Mouse (Mus musculus) adrenal gland, adult 2 months (tissue): Measurements from ENCODE around the gene Olfr92. TPM values are rescaled to one million over a fixed set of nuclear protein-coding genes. Genes with fewer than 3 reads are reported as not detected.
"Not testable (repeated sequence)": the region's sequence is repeated elsewhere in the genome, so short reads cannot be mapped to it uniquely, and the experiment has no call there.

ENCODE experiments used
- DNase-seq: peaks from one replicate; pipeline ENCODE4 v3.0.0; 2021
- long read RNA-seq: library from polyadenylated mRNA; stranded (forward); transcript quantifications from one replicate; pipeline ENCODE4 v2.0.0, GENCODE M21; 2021
- polyA plus RNA-seq: library from polyadenylated mRNA; depleted of rRNA; stranded (reverse); fragments of >200 nt; gene quantifications from 2 replicates; pipeline ENCODE4 v1.2.3, GENCODE M21; 2012; rRNA removed
- total RNA-seq, 2 experiments: library from RNA; stranded (reverse); gene quantifications; 2 replicates each; pipeline ENCODE4 v1.2.3; 2021

Olfr92 gene
- total RNA-seq (not detected), polyA plus RNA-seq (not detected in 2 replicates)
- long read RNA-seq = 0 reads

DNA sequence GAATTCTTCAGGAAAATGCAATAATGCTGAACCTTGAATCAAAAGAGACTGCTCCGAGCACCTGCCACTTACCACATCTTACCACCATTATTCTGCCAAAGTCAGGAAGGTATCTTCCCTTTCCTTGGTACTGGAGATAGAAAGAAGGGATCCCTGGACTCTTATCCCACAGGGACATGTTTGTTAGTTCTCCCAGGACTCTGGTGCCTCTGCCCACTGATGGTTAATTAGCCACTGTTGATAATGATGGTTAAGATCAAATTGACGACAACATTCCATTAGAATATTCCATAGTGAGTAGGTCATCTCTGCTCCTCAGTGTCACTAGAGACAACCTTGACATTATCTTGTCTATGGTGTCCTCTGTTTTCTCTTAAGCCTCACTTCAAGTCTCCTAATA is at the start of gene Olfr92:
Gene Olfr92 (minus strand): TSS at position 101 of the 400 bp plus-strand sequence.
- no peak for DNase-seq

DNA sequence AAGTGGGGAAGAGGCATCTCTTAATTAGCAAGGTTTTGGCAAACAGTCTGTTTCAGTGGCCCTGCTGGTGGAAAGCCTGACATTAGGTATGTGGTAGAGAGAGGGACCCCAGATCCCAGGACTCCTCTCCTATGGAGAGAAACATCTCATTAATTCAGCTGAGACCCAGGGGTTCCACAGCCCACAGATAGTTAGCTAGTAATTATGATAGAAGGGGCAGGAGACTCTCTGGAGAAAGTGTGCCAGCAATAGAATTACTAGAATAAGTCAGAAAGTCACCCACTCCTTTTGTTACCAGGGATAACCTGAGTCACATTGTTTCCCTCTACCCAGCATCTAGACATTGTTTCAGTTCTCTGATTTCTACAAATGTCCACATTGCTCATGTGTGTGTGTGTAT is 41.5 kb upstream of the Olfr92 start, which contains the start of gene Olfr93:
Gene Olfr93 (minus strand): TSS at position 101 of the 400 bp plus-strand sequence.
- DNase-seq = no peak

DNA sequence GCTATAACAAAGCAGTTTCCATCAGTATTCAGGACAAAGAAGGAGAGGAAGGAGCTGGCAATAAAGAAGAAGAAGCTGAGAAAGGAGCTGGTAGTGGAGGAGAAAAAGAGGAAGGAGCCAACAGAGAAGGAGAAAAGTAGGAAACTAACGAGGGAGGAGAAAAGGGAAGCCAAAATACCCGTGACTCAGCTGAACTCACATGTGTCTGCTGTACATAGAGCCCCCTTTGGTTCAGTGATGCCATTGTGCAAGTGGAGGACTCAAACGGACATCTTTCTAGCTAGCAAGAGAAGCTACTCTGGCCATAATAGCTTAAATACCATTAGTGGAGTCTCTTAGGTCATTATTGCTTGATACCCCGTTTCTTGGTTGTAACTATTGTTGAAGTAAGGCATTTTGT is 11.5 kb upstream of the Olfr92 start:
- DNase-seq = not testable (repeated sequence)

DNA sequence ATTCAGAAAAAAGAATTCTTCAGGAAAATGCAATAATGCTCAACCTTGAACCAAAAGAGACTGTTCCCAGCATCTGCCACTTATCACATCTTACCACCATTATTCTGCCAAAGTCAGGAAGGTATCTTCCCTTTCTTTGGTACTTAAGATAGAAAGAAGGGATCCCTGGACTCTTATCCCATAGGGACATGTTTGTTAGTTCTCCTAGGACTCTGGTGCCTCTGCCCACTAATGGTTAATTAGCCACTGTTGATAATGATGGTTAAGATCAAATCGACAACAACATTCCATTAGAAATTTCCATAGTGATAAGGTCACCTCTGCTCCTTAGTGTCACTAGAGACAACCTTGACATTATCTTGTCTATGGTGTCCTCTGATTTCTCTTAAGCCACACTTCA is 21.7 kb downstream of the Olfr92 start, which contains the start of gene Olfr91:
Gene Olfr91 (minus strand): TSS at position 101 of the 400 bp plus-strand sequence.
- no peak for DNase-seq

DNA sequence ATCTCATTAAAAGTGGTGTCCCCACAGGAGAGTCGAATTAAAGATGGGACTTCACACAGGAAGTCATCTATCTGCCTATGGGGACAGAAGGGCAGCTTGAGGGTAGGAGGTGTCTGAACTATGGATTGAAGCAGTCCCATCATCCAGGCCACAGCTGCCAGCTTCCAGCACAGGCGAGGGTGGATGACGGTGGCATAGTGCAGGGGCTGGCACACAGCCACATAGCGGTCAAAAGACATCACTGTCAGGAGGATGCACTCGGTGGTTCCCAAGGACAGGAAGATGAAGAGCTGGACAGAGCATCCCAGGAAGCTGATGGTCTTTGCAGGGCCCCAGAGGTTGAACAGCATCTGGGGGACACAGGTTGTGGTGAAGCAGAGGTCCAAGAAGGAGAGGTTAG is 26.6 kb downstream of the Olfr92 start:
- no peak for DNase-seq

DNA sequence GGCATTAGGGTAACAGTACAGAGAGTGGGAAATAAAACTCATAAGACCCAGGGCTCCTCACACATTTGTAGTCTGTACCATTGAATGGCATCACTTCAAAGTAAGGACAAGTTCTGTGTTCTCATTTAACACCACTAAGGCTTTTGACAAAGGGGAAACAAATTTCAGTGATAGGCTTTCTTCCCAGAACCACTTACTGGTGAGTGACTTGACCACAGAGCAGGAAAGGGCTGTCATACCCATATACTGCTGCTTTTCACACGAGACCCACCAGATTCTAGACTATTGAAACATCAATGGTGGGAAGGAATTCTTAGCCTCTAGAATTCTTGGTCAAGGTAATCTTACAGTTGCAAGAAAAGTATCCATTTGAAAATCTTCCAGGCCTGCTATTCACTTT is 27.7 kb downstream of the Olfr92 start:
- DNase-seq = no peak

DNA sequence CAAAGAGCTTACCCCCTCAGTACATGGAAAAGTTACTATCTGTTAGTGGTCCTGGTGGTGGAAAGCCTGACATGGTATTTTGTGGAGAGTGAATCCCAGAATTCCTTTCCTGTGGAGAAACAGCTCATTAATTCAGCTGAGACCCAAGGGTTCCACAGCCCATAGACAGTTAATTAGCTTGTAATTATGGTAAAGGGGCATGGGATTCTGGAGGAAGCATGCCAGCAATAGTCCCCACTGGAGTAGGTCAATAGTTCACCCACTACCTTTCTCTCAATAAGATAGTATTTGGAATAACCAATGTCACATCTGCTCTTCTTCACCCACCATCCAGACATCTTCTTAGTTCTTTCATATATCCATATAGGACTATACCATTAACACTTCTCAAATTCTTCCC is 31.5 kb downstream of the Olfr92 start, which contains the start of gene Olfr90:
Gene Olfr90 (minus strand): TSS at position 101 of the 400 bp plus-strand sequence.
- no peak for DNase-seq

DNA sequence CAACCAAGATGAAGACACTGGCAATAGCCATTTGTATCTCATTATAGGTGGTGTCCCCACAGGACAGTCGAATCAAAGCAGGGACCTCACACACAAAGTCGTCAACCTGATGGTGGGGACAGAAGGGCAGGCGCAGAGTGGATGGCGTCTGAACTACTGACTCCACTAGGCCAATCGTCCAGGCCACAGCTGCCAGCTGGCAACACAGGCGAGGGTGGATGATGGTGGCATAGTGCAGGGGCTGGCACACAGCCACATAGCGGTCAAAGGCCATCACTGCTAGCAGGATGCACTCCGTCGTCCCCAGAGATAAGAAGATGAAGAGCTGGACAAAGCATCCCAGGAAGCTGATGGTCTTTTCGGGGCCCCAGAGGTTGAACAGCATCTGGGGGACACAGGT is 34.3 kb downstream of the Olfr92 start:
- DNase-seq = no peak

DNA sequence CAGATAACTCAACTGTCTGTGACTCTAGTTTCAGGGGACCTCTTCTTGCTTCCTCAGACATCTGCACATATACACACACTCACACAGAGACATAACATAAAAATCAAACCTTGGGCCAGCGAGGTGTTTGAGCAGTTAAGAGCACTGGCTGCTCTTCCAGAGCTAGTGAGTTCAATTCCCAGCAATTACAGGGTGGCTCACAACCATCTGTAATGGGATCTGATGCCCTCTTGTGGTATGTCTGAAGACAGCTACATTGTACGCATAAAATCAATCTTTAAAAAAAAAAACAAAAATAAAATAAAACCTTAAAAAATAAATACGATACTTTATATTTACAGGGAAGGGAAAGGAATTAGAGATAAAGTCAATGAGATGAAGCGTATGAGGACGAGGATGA is 35.3 kb downstream of the Olfr92 start:
- DNase-seq = no peak

DNA sequence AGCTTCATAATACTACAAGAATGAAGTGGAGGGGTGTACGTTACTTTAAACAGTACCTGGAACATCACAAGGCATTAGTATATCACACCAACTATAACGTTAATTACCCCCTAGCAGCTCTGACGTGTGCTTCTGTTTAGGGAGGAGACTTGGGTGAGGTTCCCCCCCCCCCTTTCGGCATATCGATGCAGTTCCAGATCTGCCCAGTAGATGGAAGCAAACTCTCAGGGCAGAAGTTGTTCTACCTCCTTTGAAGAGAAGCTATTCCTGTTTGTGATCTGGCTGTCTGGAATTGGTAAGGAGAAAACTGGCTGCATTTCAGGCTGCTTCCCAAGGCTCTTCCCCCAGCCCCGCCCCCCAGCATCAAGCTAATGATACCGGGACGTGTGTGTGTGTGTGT is 36.6 kb downstream of the Olfr92 start:
- DNase-seq = peak; percentile 46

DNA sequence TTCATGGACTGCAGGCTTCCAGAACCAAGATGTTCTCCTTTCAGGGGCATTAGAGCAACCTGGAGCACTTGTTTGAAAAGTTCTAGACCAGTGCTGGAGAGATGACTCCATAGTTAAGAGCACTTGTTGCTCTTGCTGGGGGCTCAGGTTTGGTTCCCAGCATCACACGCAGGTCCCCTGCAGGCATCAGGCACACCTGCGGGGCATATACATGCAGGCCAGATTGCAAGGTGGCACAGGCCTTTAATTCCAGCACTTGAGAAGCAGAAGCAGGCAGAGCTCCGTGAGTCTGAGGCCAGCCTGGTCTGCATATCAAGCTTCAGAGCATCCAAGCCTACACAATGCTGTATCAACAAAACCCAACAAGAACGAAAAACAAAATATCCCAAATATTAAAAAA is 38.2 kb downstream of the Olfr92 start:
- no peak for DNase-seq

DNA sequence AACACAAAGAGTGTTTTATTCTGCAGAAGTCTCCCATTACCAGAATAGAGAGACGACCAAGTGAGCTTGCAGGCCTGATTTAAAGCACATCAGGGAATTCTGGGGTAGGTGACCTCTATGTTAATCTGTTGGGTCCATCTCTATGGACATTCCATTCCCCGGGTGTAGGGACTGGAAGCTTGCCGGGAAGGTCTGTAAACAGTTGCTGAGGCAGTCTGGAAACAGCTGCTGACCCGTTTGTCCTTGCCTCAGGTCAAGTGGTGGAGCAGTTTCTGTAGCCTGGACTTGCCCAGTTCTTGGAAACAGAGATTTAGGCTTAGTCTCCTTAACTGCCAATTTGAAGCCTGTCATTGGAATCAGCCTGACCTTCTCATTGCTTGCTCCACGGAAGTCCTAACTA is 39.8 kb downstream of the Olfr92 start:
- no peak for DNase-seq

DNA sequence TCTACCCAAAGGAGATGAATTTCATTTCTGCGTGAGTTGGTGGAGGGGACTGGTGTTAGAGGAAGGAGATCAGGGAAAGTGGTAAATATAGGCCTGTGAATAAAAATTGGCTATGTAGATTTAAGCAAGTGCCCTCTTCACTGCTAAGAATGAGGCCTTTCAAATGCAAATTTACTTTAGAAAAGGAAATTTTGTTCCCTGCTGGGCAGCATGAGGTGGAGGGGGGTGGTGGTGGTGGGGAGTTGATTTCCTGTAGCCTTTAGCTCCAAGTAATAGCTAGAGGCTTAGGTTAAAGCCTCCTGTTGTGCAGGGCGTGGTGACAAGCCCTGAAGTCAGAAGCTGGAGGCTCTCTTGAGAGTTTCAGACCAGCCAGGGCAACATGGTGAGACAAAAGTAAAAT is 40.9 kb downstream of the Olfr92 start:
- no peak for DNase-seq

DNA sequence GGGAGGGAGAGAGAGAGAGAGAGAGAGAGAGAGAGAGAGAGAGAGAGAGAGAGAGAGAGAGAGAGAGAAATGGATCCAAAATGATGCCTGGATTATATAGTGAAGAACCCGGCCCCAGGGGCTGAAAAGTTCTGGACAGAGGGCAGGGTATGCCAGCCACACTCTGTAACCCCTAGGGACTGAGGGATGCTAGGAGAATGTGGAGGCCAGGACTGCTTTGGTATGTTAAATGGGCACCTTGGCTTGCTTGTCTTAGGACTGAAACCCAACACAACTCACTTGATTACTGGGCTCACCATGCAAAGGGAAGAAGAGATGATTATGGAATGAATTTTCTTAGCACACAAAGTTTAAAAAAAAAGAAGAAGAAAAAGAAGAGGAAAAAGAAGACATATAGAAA is 41.7 kb downstream of the Olfr92 start:
- DNase-seq = no peak

DNA sequence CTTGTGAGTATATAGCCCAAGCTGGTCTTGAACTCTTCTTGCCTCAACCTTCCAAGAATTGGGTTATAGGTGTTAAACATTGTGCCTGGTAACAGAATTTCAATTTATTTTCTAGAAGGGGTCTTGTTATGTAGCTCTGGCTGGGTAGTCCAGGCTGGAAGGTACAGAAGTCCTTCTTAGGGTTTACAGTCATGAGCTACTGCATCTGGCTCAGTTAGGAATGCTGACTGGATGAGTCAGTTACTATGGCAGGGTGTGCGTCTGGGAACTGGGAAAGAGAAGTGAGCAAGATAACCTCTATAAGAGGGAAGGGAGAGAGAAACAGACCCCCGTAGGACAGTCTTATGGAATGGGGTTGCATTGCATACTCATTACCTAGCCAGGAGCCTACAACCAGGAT is 44.1 kb downstream of the Olfr92 start:
- DNase-seq = no peak

DNA sequence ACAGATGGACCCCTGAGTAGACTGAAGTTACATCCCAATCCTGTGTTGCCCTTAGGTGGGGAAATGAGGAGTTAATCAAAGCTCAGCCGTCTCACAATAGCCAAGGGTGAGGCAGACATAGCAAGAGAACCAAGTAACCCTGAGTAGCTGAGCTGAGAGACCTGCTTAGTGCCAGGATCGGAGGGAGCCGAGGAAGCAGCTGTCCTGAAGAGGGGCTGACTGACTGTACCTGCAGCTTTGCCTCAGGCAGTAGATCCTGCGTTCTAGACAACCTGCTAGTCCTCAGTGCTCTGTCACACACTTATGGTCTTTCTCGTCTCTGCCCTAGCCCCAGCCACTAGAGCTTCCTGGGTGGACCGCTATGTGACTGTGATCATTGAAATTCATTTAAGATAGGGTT is 44.7 kb downstream of the Olfr92 start:
- no peak for DNase-seq

DNA sequence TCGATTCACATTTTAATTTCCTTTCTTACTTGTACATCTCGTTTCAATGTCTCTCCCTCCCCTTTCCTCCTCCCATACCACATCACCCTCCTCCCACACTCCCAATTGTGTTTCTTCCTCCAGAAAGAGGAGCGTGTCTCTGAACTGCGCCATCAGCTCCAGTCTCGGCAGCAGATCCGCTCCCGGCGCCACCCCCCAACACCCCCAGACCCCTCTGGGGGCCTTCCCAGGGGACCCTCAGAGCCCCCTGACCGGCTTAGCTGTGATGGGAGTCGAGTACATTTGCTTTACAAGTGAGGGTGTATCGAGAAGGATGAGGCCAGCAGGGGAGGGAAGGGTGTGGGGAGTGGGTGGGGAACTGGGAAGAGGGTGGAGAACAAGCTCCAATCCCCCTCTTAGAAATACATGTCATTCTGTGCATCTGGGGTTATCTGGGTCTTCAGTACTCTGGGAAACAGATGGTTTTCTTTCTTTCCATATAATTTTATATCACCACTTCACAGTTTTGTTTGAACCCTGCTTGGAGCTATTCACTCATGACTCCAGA is 47.1 kb downstream of the Olfr92 start:
- DNase-seq = no peak

DNA sequence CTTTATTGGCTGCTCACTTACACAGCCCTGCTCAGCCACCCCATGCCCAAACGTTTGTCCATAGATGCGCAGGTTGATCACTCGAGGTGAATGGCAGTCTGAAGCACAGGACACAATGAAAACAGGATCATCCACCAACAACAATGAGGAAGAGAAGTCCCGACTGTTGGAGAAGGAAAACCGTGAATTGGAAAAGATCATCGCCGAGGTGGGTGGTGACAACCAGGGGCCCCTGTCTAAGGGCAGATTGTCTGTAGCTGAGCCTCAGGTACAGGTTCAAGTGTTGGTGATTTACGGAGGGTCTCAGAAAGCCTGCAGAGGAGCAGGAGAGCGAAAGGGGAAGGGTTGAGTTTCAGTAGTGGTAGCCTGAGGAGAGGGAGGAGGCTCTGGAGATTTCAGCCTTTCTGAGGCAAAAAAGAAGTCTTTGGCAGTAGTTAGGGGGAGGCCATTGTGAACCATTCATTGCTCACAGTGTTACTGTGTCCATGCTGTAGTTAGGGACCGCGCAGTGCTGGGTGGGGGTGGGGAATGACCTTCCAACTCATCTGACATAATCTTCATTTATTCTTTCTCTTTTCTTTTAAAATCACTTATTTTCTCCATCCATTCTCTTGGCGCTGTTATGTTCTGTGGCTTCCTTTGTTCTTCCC is 47.7 kb downstream of the Olfr92 start:
- no peak for DNase-seq

DNA sequence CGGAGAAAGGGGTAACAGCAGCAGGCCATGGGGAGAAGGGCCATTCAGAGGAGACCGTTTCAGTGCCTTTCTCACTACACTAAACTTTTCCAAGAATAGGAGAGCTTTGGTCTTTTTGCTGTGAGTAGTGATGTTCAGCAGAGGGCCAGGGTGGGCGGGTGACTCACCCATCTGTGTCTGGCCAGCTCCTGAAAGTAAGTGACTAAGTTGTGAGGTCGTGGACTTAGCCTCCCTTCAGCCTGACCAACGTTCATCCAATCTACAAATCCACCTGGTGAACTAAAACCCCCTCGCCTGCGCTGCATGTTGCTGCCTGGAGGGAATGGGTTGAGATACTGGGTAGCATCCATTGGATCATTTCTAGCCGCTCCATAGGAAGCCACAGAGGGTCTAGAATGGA is 49.8 kb downstream of the Olfr92 start:
- DNase-seq = no peak

DNA sequence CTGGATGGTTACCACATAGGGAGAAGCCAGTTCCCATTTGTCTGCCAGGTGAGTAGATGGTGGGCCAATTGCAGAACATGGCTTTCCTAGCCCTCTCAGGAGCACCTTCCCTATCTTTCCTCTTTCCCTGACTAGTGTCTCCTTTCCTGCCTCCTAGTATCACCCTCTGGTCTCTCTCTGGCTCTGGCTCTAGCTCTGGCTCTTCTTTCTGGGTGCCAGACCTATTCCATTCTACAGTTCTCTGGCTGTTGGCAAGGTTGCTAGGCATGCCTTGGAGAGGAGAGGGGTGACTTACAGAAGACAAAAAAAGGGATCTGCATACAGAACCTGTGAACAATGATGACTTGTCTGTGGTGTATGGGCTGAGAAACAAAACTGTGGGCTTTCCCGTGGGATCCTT is 52.0 kb downstream of the Olfr92 start:
- DNase-seq = no peak

DNA sequence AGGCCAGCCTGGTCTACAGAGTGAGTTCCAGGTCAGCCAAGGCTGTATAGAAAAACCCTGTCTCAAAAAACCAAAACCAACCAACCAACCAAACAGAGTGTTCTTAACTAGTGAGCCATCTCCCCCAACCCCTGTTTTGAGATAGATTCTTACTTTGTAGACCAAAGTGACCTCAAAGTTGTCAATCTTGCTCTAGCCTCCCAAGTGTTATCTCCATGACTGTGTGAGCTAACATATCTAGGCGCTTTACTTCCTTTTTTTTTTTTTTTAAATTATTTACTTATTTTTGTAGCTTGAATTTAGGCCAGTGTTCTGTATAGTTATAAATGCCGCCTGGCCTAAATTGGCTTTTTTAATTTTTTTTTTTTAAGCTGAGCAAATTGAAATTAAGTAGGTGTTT is 53.9 kb downstream of the Olfr92 start:
- DNase-seq = no peak

DNA sequence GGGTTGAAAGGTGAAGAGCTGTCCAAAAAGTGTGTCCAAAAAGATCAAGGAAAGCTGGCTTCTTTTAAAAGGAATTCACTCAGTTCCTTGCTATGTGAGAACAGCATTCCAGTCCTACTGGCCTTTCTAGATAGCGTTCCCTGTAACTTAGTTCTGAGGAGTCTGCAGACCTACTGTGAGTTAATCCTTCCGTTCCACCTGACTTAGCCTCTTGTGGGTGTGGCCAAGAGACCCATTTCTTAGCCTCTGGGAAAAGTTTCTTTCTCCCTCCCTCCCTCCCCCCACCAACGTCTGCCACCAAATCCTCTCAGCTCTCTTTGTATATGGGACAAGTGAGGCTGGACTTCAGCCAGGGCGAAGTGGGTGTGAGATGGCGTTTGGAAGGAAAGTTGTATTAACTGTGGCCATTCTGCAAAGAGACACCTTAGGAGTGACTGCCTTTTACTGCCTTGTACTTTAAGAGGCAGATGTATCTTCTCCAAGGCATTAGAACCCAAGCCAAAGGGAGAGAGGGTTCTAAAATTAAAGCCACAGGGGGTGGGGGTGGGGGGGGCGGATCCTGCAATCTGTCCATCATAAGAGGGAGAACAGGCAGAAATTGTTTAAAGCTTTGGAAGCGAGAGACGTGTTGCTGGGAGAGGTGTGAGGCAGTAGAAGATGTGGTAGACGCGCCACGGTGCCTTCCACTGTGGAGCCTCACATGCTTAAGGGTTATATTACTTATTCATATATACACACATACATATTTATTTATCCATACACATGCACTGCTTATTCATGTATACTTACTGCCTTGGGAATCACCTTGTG is 56.0 kb downstream of the Olfr92 start:
- no peak for DNase-seq

DNA sequence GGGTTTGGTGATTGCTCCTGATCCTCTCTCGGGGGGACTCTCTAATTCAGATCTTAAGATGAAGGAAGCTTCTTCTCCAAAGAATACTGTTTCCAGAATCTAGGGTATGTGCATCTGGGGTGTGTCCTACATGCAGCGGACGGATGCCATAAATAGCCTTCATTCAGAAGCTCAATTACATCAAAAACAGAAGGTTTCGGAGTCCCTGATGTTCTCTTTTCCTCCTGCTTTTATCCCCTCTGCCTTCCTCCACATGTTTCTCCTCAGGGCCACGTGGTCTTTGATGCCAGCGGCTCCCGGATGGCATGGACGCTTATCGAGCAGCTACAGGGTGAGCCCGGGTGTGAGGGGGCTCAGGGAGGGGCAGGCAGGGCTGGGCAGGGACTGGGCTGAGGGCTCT is 56.8 kb downstream of the Olfr92 start:
- DNase-seq = no peak
